ENCODE assay signal across 8 mouse cellular contexts in the genomic region with DNA sequence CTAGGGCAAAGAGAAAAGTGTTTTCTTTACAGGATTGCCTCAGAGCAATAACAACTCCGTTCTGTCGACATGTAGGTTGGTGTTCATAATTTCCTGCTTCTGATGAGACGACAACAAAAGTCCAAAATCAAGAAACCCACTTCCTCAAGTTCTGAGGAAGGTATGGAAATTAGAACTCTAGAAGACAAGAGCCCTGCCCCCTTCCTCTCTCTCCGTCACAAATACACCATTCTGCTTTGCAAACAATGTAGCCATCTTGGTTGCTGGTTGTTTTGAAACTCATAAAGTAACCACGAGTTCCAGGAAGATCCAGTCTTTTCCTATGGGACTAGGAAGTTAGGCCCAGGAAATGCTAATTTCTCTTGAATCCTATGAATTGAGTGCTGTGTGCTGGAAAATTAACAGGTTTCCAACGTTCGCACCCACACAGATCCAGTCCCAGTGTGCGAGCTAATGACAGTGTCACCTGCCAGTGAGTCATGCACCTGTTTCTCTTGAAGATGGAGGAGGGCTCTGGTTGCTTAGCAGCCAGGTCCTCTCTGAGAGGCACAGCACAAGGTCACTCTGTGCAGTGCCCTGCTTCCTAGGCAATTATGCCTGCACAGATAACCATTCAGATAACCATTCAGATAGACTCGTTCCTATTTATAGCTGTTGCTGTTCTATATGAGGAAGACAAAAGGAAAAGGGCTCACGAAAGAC.
A peak's percentile ranks its signal among the peaks of the same experiment; 100 is the strongest.
DNase-seq lines count a peak whose midpoint lies in the region; TF ChIP-seq lines count a peak whose summit lies in the region.
"Had no signal": no experiment of that assay in that cellular context is flagged by ENCODE, and none has a peak within 500 bp of the region (broad histone marks: within the 10 kb centered on the region; RNA-seq: fewer than 3 reads in every experiment).

No protein-coding gene starts in this region.

- TF ChIP-seq POLR2A in brain, embryonic 14.5 days (IDR thresholded peaks at IDR 0.05; ENCODE audit: borderline replicate concordance, extremely low read depth, insufficient read depth, insufficient read length, poor library complexity, severe bottlenecking) = no peak

- DNase-seq in left cerebral cortex, adult 9 months (ENCODE audit: low spot score in 2 of 2) = peak; percentile 20 to 43
- no peak for DNase-seq in left cerebral cortex, postnatal 10 days (ENCODE audit: extremely low spot score in 1 of 2, low spot score in 2 of 2)
- DNase-seq in brain, embryonic 14.5 days (ENCODE audit: low read depth) = peak; percentile 76
- DNase-seq in gonadal fat pad, adult 2 months (ENCODE audit: low read depth) = peak; percentile 19
- peak; percentile 22 for DNase-seq in naive thymus-derived CD4-positive, alpha-beta T cell, adult 2 months (ENCODE audit: low read depth)
- no peak for DNase-seq in embryo, embryonic 11 days
- DNase-seq in lung, postnatal 36 days = no peak
- DNase-seq: kidney, postnatal 4 days had no signal

- intact Hi-C loops in left cerebral cortex, postnatal 10 days (cut with DNase I) = no loop called here

- TF ChIP-seq CTCF in brain, embryonic 14.5 days (IDR thresholded peaks at IDR 0.05; ENCODE audit: borderline replicate concordance, extremely low read depth, insufficient read depth, insufficient read length) = no peak

Comparison
In these comparisons a context has a peak if more than half of its experiments do, and no peak if none do; other contexts are left out.
1. DNase-seq: peak in left cerebral cortex, adult 9 months (2 of 2), brain, embryonic 14.5 days (single experiment), gonadal fat pad, adult 2 months (single experiment) and naive thymus-derived CD4-positive, alpha-beta T cell, adult 2 months (single experiment); none in left cerebral cortex, postnatal 10 days (0 of 2), embryo, embryonic 11 days (single experiment) and lung, postnatal 36 days (single experiment).